Mouse (Mus musculus) ES-E14 (cell line): ENCODE data around the gene Pex16.

ENCODE experiments used
- HCFC1 ChIP-seq: IDR thresholded peaks from 2 replicates; pipeline ENCODE4 v1.6.1; 2012; ENCODE audit warnings: low read length, inconsistent platforms, borderline replicate concordance; ENCODE audit not compliant: insufficient read depth
- MAFK ChIP-seq: IDR thresholded peaks from 2 replicates; pipeline ENCODE4 v1.6.1; 2014; ENCODE audit warnings: mild to moderate bottlenecking, low read depth, low read length, inconsistent platforms; ENCODE audit not compliant: insufficient read depth

GRCm38 (mm10) chr2:92370821-92371805 lies 3.4 kb upstream of the Pex16 start:
- no peak for TF ChIP-seq MAFK
- TF ChIP-seq HCFC1: no peak
